Mouse (Mus musculus) erythroblast, embryonic 14.5 days (primary cell): Measurements from ENCODE around the gene Frmd4b. TPM values are rescaled to one million over a fixed set of nuclear protein-coding genes. Genes with fewer than 3 reads are reported as not detected.

Source experiments
- H3K27me3 ChIP-seq: 2 replicates; pipeline ENCODE4 v1.6.1; 2012; ENCODE audit warnings: inconsistent platforms; ENCODE audit not compliant: control insufficient read depth
- H3K36me3 ChIP-seq: 2 replicates; pipeline ENCODE4 v1.6.1; 2012; ENCODE audit warnings: mild to moderate bottlenecking, inconsistent platforms; ENCODE audit not compliant: control insufficient read depth
- H3K4me1 ChIP-seq: 2 replicates; pipeline ENCODE4 v1.6.1; 2012; ENCODE audit warnings: inconsistent platforms; ENCODE audit not compliant: control insufficient read depth
- H3K4me3 ChIP-seq: replicated peaks from 2 replicates; pipeline ENCODE3; 2012; ENCODE audit warnings: moderate library complexity, mild to moderate bottlenecking, inconsistent platforms
- H3K9me3 ChIP-seq: 2 replicates; pipeline ENCODE4 v1.6.1; 2012; ENCODE audit warnings: low read length, inconsistent platforms, mixed read lengths; ENCODE audit not compliant: control insufficient read depth
- GATA1 ChIP-seq: IDR thresholded peaks from 2 replicates; pipeline ENCODE4 v1.6.1; 2012; ENCODE audit warnings: low read length, inconsistent platforms, mixed read lengths
- TAL1 ChIP-seq: IDR thresholded peaks from 3 replicates; pipeline ENCODE4 v1.6.1; 2012; ENCODE audit warnings: low read length, inconsistent platforms, mixed read lengths
- polyA plus RNA-seq: library from polyadenylated mRNA; stranded (reverse); fragments of >175 nt; gene quantifications from 2 replicates; pipeline ENCODE4 v1.2.3, GENCODE M21; 2012

The Frmd4b gene
- polyA plus RNA-seq, 1 experiment = not detected

- Histone ChIP-seq H3K4me1 (no peaks in the 10 kb centered on the region), H3K27me3 (no peaks in the 10 kb centered on the region), H3K4me3 (no peak overlapping the region), H3K9me3 (no peaks in the 10 kb centered on the region), H3K36me3 (no peaks in the 10 kb centered on the region; the same call in 1 of the 2 replicates)
- TF ChIP-seq TAL1 (no peak), GATA1 (no peak)
Measured at GRCm38 (mm10) chr6:97286332-97286731, 331.0 kb downstream of the Frmd4b start.

- no peaks in the 10 kb centered on the region for H3K4me1 ChIP-seq
- H3K4me3 ChIP-seq = no peak overlapping the region
- no peaks in the 10 kb centered on the region for H3K9me3 ChIP-seq
- H3K27me3 ChIP-seq = no peaks in the 10 kb centered on the region
- H3K36me3 ChIP-seq = no peaks in the 10 kb centered on the region; the same call in 1 of the 2 replicates
- TF ChIP-seq GATA1 = no peak
- no peak for TF ChIP-seq TAL1
Measured at GRCm38 (mm10) chr6:97283676-97284075, 333.7 kb downstream of the Frmd4b start.

GRCm38 (mm10) chr6:97278878-97279277 lies 338.5 kb downstream of the Frmd4b start:
- no peaks in the 10 kb centered on the region for H3K9me3 ChIP-seq
- H3K4me3 ChIP-seq = no peak overlapping the region
- no peaks in the 10 kb centered on the region for H3K4me1 ChIP-seq
- H3K27me3 ChIP-seq = no peaks in the 10 kb centered on the region; the same call in 1 of the 2 replicates
- no peaks in the 10 kb centered on the region for H3K36me3 ChIP-seq
- TF ChIP-seq GATA1 (no peak), TAL1 (no peak)

- Histone ChIP-seq H3K4me1 (no peaks in the 10 kb centered on the region), H3K27me3 (no peaks in the 10 kb centered on the region; the same call in 1 of the 2 replicates), H3K4me3 (no peak overlapping the region), H3K36me3 (no peaks in the 10 kb centered on the region), H3K9me3 (no peaks in the 10 kb centered on the region)
- TF ChIP-seq GATA1 (no peak), TAL1 (no peak)
Measured at GRCm38 (mm10) chr6:97278014-97278787, 339.1 kb downstream of the Frmd4b start.

GRCm38 (mm10) chr6:97276890-97277497 lies 340.3 kb downstream of the Frmd4b start:
- Histone ChIP-seq H3K4me3 (no peak overlapping the region), H3K9me3 (no peaks in the 10 kb centered on the region), H3K4me1 (no peaks in the 10 kb centered on the region), H3K36me3 (no peaks in the 10 kb centered on the region), H3K27me3 (no peaks in the 10 kb centered on the region; the same call in 1 of the 2 replicates)
- TF ChIP-seq GATA1 = no peak

GRCm38 (mm10) chr6:97276366-97276765 lies 341.0 kb downstream of the Frmd4b start:
- no peaks in the 10 kb centered on the region for H3K4me1 ChIP-seq

GRCm38 (mm10) chr6:97275760-97276159 lies 341.6 kb downstream of the Frmd4b start:
- H3K36me3 ChIP-seq = no peaks in the 10 kb centered on the region
- H3K4me1 ChIP-seq = no peaks in the 10 kb centered on the region
- no peak for TF ChIP-seq GATA1
- H3K9me3 ChIP-seq = no peaks in the 10 kb centered on the region
- H3K4me3 ChIP-seq = no peak overlapping the region
- no peaks in the 10 kb centered on the region; the same call in 1 of the 2 replicates for H3K27me3 ChIP-seq

More at GRCm38 (mm10) chr6:97276366-97276765, 341.0 kb downstream of the Frmd4b start:
- no peaks in the 10 kb centered on the region; the same call in 1 of the 2 replicates for H3K27me3 ChIP-seq
- H3K36me3 ChIP-seq = no peaks in the 10 kb centered on the region
- H3K9me3 ChIP-seq = no peaks in the 10 kb centered on the region
- TF ChIP-seq GATA1 = no peak
- no peak for TF ChIP-seq TAL1
- no peak overlapping the region for H3K4me3 ChIP-seq

GRCm38 (mm10) chr6:97273777-97274176 lies 343.6 kb downstream of the Frmd4b start:
- Histone ChIP-seq H3K9me3 (no peaks in the 10 kb centered on the region), H3K36me3 (no peaks in the 10 kb centered on the region), H3K4me1 (no peaks in the 10 kb centered on the region), H3K4me3 (no peak overlapping the region), H3K27me3 (no peaks in the 10 kb centered on the region; the same call in 1 of the 2 replicates)
- TF ChIP-seq GATA1 (no peak), TAL1 (no peak)

GRCm38 (mm10) chr6:97273058-97273710 lies 344.2 kb downstream of the Frmd4b start:
- Histone ChIP-seq H3K36me3 (no peaks in the 10 kb centered on the region), H3K27me3 (no peaks in the 10 kb centered on the region; the same call in 1 of the 2 replicates), H3K9me3 (no peaks in the 10 kb centered on the region), H3K4me1 (no peaks in the 10 kb centered on the region), H3K4me3 (no peak overlapping the region)
- TF ChIP-seq GATA1 (no peak), TAL1 (no peak)
